Mouse (Mus musculus) kidney, adult 2 months (tissue): ENCODE measurements around the gene Perp.

Source experiments
- CTCF ChIP-seq: fragments of 200-500 bp; conservative IDR thresholded peaks from 2 replicates; pipeline ENCODE4 v1.5.1; 2011; ENCODE audit warnings: low read depth, mild to moderate bottlenecking, control low read depth, low read length, moderate library complexity, mixed read lengths; ENCODE audit not compliant: insufficient read depth, insufficient read length
- POLR2A ChIP-seq: fragments of 200-500 bp; IDR thresholded peaks from one replicate; pipeline ENCODE4 v1.6.1; 2011; ENCODE audit warnings: low read depth, low read length, control low read depth

- TF ChIP-seq CTCF = no peak
- no peak for TF ChIP-seq POLR2A
Measured at GRCm38 (mm10) chr10:18845711-18846110, 891 bp downstream of the Perp start.
